Mouse (Mus musculus) ES-E14 (cell line): ENCODE measurements around the gene Bhlha15.

Experiments
- CHD2 ChIP-seq: IDR thresholded peaks from 2 replicates; pipeline ENCODE4 v1.6.1; 2014; ENCODE audit warnings: mild to moderate bottlenecking, low read depth, low read length, inconsistent platforms
- HCFC1 ChIP-seq: IDR thresholded peaks from 2 replicates; pipeline ENCODE4 v1.6.1; 2012; ENCODE audit warnings: low read length, inconsistent platforms, borderline replicate concordance; ENCODE audit not compliant: insufficient read depth
- ZC3H11A ChIP-seq: IDR thresholded peaks from 2 replicates; pipeline ENCODE4 v1.6.1; 2012; ENCODE audit warnings: low read depth, mild to moderate bottlenecking, inconsistent platforms, low read length, borderline replicate concordance

DNA sequence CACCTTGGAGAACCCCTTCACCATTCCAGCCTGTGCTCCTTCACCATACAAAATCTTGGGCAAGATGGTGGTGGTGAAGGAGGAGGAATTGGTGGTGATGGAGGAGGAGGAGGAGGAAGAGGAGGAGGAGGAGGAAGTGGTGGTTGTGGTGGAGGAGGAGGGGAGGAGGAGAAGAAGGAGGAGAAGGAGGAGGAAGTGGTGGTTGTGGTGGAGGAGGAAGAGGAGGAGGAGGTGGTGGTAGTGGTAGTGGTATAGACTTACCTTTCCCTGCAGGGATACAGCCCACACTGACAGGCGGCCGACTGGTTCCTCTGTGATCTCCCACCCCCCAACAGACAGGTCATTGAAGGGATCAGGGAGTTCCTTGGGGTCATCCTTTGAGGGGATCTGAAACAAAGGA, 25.9 kb downstream of the Bhlha15 start:
- TF ChIP-seq ZC3H11A (no peak), HCFC1 (no peak), CHD2 (no peak)
